Mouse (Mus musculus) small intestine, adult 2 months (tissue): ENCODE measurements around the gene Pde4b.

Experiments
- CTCF ChIP-seq: fragments of 200-500 bp; IDR thresholded peaks from 2 replicates; pipeline ENCODE4 v1.5.1; 2012; ENCODE audit warnings: low read depth, mild to moderate bottlenecking, control low read depth, inconsistent platforms, low read length, moderate library complexity, mixed read lengths; ENCODE audit not compliant: insufficient replicate concordance, insufficient read length; ENCODE audit errors: extremely low read depth
- POLR2A ChIP-seq: fragments of 200-500 bp; IDR thresholded peaks from 2 replicates; pipeline ENCODE4 v1.6.1; 2012; ENCODE audit warnings: low read depth, mild to moderate bottlenecking, control low read depth, inconsistent platforms, low read length, moderate library complexity

DNA sequence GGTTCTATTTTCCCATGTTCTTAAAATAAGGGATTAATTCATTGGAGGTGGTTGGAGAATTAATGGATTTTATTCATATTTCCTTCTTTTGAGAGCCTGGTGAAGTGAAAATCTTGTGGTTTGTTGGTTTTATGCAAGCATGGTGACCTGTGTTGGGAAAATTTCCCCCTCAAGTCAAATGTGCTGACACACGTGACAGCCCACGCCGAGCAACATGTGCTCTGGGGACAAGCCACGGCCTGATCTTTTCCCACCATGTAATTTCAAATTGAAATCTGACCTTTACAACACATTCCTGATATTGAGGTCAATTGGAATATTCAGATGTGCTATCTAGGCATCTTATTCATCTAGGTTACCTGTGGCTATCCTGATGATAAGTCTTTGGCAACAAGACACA is 443.5 kb downstream of the Pde4b start:
- no peak for TF ChIP-seq POLR2A
- no peak for TF ChIP-seq CTCF
